13 mouse cellular contexts compared by ENCODE assay signal in the genomic region with DNA sequence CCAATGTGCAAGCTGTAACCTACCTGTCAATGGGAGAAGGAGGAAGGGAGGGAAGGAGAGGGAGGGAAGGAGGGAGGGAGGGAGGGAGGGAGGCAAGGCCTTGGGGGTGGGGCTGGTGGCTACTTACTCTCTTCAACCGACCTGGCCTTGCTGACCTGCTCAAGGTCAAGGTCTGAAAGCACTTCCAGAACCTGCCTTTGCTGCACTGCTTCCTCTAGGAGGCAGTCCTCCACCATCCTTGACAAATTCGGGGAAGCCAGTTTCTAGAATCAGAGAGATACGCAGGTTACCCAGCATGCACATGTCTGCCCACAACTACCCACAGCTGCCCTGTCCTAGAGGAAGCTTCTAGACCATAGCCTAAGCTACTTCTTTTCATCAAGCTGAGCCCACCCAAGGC. TPM values are rescaled to one million over a fixed set of nuclear protein-coding genes. Genes with fewer than 3 reads are reported as not detected.
A peak's percentile ranks its signal among the peaks of the same experiment; 100 is the strongest.
DNase-seq lines count a peak whose midpoint lies in the region; ATAC-seq and TF ChIP-seq lines count a peak whose summit lies in the region.
"Had no signal": no experiment of that assay in that cellular context is flagged by ENCODE, and none has a peak within 500 bp of the region (broad histone marks: within the 10 kb centered on the region; RNA-seq: fewer than 3 reads in every experiment).

No protein-coding gene starts in this region.

- no peak for TF ChIP-seq EP300 in liver, embryonic 14.5 days (IDR thresholded peaks at IDR 0.05; ENCODE audit: low read depth)
- TF ChIP-seq EP300 in MEL (IDR thresholded peaks at IDR 0.05; ENCODE audit: low read depth in 1 of 2, low read length in 2 of 2), result no peak

- TF ChIP-seq RAD21 in MEL (IDR thresholded peaks at IDR 0.05; ENCODE audit: low read depth, low read length), result peak; percentile 20

- peak; percentile 15; the same call in 1 of the 2 replicates for TF ChIP-seq CTCF in liver, embryonic 14.5 days (IDR thresholded peaks at IDR 0.05; ENCODE audit: low read depth)
- TF ChIP-seq CTCF in MEL (IDR thresholded peaks at IDR 0.05 in 2 of 3, conservative IDR thresholded peaks at IDR 0.05 in 1 of 3; ENCODE audit: control insufficient read depth in 1 of 3, insufficient read depth in 1 of 3, low read depth in 2 of 3, low read length in 3 of 3, poor library complexity in 1 of 3, severe bottlenecking in 1 of 3), result peak in 1 of 3 experiments; percentile 16; a peak in 1 of 6 replicates

- peaks cover 13% of the 10 kb centered on the region; the same call in 1 of the 2 replicates for H3K27me3 ChIP-seq in heart, embryonic 10.5 days (ENCODE audit: insufficient read depth, poor library complexity, severe bottlenecking)
- 0 out of 2 replicates have a peak, but pooled peaks cover 6% of the 10 kb centered on the region for H3K27me3 ChIP-seq in heart, embryonic 12.5 days (replicated peaks)
- H3K27me3 ChIP-seq in liver, embryonic 14.5 days (ENCODE audit: control insufficient read depth, insufficient read depth, low read length), result no peaks in the 10 kb centered on the region
- H3K27me3 ChIP-seq in liver, embryonic 12.5 days (replicated peaks), result peaks cover 7% of the 10 kb centered on the region; the same call in 1 of the 2 replicates
- H3K27me3 ChIP-seq in MEL (ENCODE audit: control insufficient read depth in 1 of 2, insufficient read depth in 2 of 2, low read length in 2 of 2), result no peaks in the 10 kb centered on the region
- H3K27me3 ChIP-seq: heart, embryonic 13.5 days; hindbrain, embryonic 15.5 days had no signal

- H3K4me2 ChIP-seq in heart, embryonic 12.5 days, result no peak overlapping the region
- H3K4me2 ChIP-seq in liver, embryonic 14.5 days (ENCODE audit: low read depth), result no peak overlapping the region
- no peak overlapping the region for H3K4me2 ChIP-seq in liver, embryonic 12.5 days
- H3K4me2 ChIP-seq: heart, embryonic 13.5 days; hindbrain, embryonic 15.5 days; limb, embryonic 12.5 days had no signal

- no peak for TF ChIP-seq POLR2A in MEL (IDR thresholded peaks at IDR 0.05; ENCODE audit: control insufficient read depth in 1 of 2, insufficient read depth in 1 of 2, low read depth in 1 of 2, low read length in 2 of 2, poor library complexity in 1 of 2)

- H3K9ac ChIP-seq in heart, embryonic 12.5 days, result no peak overlapping the region
- no peak overlapping the region for H3K9ac ChIP-seq in liver, embryonic 14.5 days (replicated peaks)
- H3K9ac ChIP-seq in liver, embryonic 12.5 days, result no peak overlapping the region
- H3K9ac ChIP-seq in MEL (ENCODE audit: control insufficient read depth, low read depth, low read length, poor library complexity, severe bottlenecking), result no peak overlapping the region
- H3K9ac ChIP-seq: hindbrain, embryonic 15.5 days; limb, embryonic 12.5 days had no signal

- H3K4me1 ChIP-seq in heart, embryonic 10.5 days, result peaks cover 64% of the 10 kb centered on the region
- peaks cover 58% of the 10 kb centered on the region for H3K4me1 ChIP-seq in heart, embryonic 12.5 days (replicated peaks)
- H3K4me1 ChIP-seq in liver, embryonic 14.5 days (replicated peaks; ENCODE audit: control insufficient read depth in 2 of 2, insufficient read depth in 2 of 2, low read length in 1 of 2), result peaks cover 3 to 5% of the 10 kb centered on the region in 2 experiments; a peak in 2 of 4 replicates
- H3K4me1 ChIP-seq in liver, embryonic 12.5 days, result peaks cover 23% of the 10 kb centered on the region
- H3K4me1 ChIP-seq in MEL (ENCODE audit: control insufficient read depth in 1 of 2, insufficient read depth in 2 of 2, low read length in 2 of 2), result no peaks in the 10 kb centered on the region

- H3K79me2 ChIP-seq in MEL (ENCODE audit: control insufficient read depth, insufficient read depth, low read length, poor library complexity), result no peaks in the 10 kb centered on the region

- 44% methylated on average over 3 of the region's 3 CpGs for WGBS in heart, embryonic 10.5 days
- 29% methylated on average over 3 of the region's 3 CpGs for WGBS in heart, embryonic 12.5 days
- 25% methylated on average over 3 of the region's 3 CpGs for WGBS in liver, embryonic 14.5 days (ENCODE audit: insufficient replicate concordance)
- WGBS in liver, embryonic 12.5 days (ENCODE audit: insufficient replicate concordance), result 44% methylated on average over 3 of the region's 3 CpGs

- no peaks in the 10 kb centered on the region for H3K9me3 ChIP-seq in heart, embryonic 10.5 days
- no peaks in the 10 kb centered on the region for H3K9me3 ChIP-seq in heart, embryonic 12.5 days (replicated peaks)
- no peaks in the 10 kb centered on the region for H3K9me3 ChIP-seq in liver, embryonic 14.5 days (ENCODE audit: control insufficient read depth, low read length)
- no peaks in the 10 kb centered on the region for H3K9me3 ChIP-seq in liver, embryonic 12.5 days (replicated peaks)
- H3K9me3 ChIP-seq in MEL (replicated peaks; ENCODE audit: insufficient read depth, low read length), result no peaks in the 10 kb centered on the region
- H3K9me3 ChIP-seq: heart, embryonic 13.5 days; hindbrain, embryonic 15.5 days; limb, embryonic 12.5 days had no signal

- no peak overlapping the region for H3K4me3 ChIP-seq in heart, embryonic 10.5 days
- H3K4me3 ChIP-seq in heart, embryonic 12.5 days, result no peak overlapping the region
- H3K4me3 ChIP-seq in liver, embryonic 14.5 days (ENCODE audit: insufficient read depth in 1 of 2, low read depth in 2 of 2, low read length in 2 of 2), result no peak overlapping the region
- no peak overlapping the region for H3K4me3 ChIP-seq in liver, embryonic 12.5 days
- no peak overlapping the region for H3K4me3 ChIP-seq in MEL (ENCODE audit: control insufficient read depth in 1 of 2, insufficient read depth in 1 of 2, low read depth in 2 of 2, low read length in 2 of 2)
- H3K4me3 ChIP-seq: heart, embryonic 13.5 days; hindbrain, embryonic 15.5 days; limb, embryonic 12.5 days had no signal

- DNase-seq in heart, embryonic 10.5 days (ENCODE audit: low spot score), result no peak
- DNase-seq in liver, embryonic 14.5 days (ENCODE audit: low read depth in 3 of 3, low spot score in 3 of 3), result no peak
- no peak for DNase-seq in MEL (ENCODE audit: low read depth, low spot score)
- peak; percentile 44 to 47 for DNase-seq in kidney, postnatal 36 days
- DNase-seq in spleen, postnatal 10 days (ENCODE audit: low spot score in 2 of 2), result no peak
- DNase-seq: right cerebral cortex, postnatal 14 days; thymus, postnatal 36 days had no signal

- ATAC-seq in heart, embryonic 12.5 days (ENCODE audit: insufficient number of reproducible peaks, low FRiP score), result no peak
- ATAC-seq in liver, embryonic 14.5 days (ENCODE audit: insufficient read depth), result no peak
- ATAC-seq in liver, embryonic 12.5 days, result no peak

- peak overlapping the region; percentile 73; the same call in 1 of the 2 replicates for H3K27ac ChIP-seq in heart, embryonic 10.5 days
- no peak overlapping the region for H3K27ac ChIP-seq in heart, embryonic 12.5 days (ENCODE audit: poor library complexity, severe bottlenecking)
- H3K27ac ChIP-seq in liver, embryonic 14.5 days, result no peak overlapping the region
- H3K27ac ChIP-seq in liver, embryonic 12.5 days, result no peak overlapping the region
- H3K27ac ChIP-seq in MEL (ENCODE audit: control insufficient read depth, low read depth, low read length), result no peak overlapping the region
- H3K27ac ChIP-seq: hindbrain, embryonic 15.5 days; limb, embryonic 12.5 days; macrophage had no signal

- H3K36me3 ChIP-seq in heart, embryonic 10.5 days, result peaks cover 4% of the 10 kb centered on the region
- H3K36me3 ChIP-seq in heart, embryonic 12.5 days, result 0 out of 2 replicates have a peak, but pooled peaks cover 2% of the 10 kb centered on the region
- no peaks in the 10 kb centered on the region for H3K36me3 ChIP-seq in liver, embryonic 14.5 days (replicated peaks; ENCODE audit: control insufficient read depth, insufficient read depth, low read depth)
- peaks cover 3% of the 10 kb centered on the region; the same call in 1 of the 2 replicates for H3K36me3 ChIP-seq in liver, embryonic 12.5 days
- no peaks in the 10 kb centered on the region for H3K36me3 ChIP-seq in MEL (ENCODE audit: control insufficient read depth in 1 of 2, insufficient read depth in 2 of 2, low read length in 2 of 2)
- H3K36me3 ChIP-seq: hindbrain, embryonic 15.5 days had no signal

TF ChIP-seq in MEL, 35 proteins besides CTCF, POLR2A, EP300 and RAD21 (continues in another document):
- TF ChIP-seq HCFC1 (IDR thresholded peaks at IDR 0.05; ENCODE audit: low read depth, low read length) (no peak), ETS1 (IDR thresholded peaks at IDR 0.05; ENCODE audit: low read depth, low read length) (no peak), MEF2A (IDR thresholded peaks at IDR 0.05; ENCODE audit: extremely low read depth, insufficient replicate concordance, low read depth, low read length, poor library complexity, severe bottlenecking) (no peak), JUND (IDR thresholded peaks at IDR 0.05; ENCODE audit: low read depth, low read length) (no peak), MAZ (IDR thresholded peaks at IDR 0.05; ENCODE audit: low read depth, low read length) (no peak), ELF1 (IDR thresholded peaks at IDR 0.05; ENCODE audit: low read depth, low read length) (no peak), POLR2AphosphoS5 (IDR thresholded peaks at IDR 0.05; ENCODE audit: borderline replicate concordance, low read depth, low read length) (no peak), ZMIZ1 (IDR thresholded peaks at IDR 0.05; ENCODE audit: low read depth, low read length) (no peak), MYC (IDR thresholded peaks at IDR 0.05; ENCODE audit: low read depth, low read length) (no peak)

RNA-seq across cellular contexts. Expression of a gene that starts 25.5 kb away (rescaled TPM):
- polyA plus RNA-seq in heart, embryonic 10.5 days (2016; fragmentation: Nextera tagmentation; extraction: Ambion mirVana), result 1.3 and 2.5 TPM in 2 replicates
- 1.3 and 1.5 TPM in 2 replicates for polyA plus RNA-seq in heart, embryonic 12.5 days (2016; fragmentation: Nextera tagmentation; extraction: Ambion mirVana)
- 2.3 and 2.6 TPM in 2 replicates for polyA plus RNA-seq in liver, embryonic 14.5 days (2012; rRNA removed)
- polyA plus RNA-seq in liver, embryonic 14.5 days (2014; fragmentation: Nextera tagmentation; extraction: Ambion mirVana), result 0.88 and 1.1 TPM in 2 replicates
- polyA plus RNA-seq in liver, embryonic 12.5 days (2016; fragmentation: Nextera tagmentation; extraction: Ambion mirVana), result 2.4 and 2.9 TPM in 2 replicates
- total RNA-seq in MEL (2012; rRNA removed), result not detected in 2 replicates
- not detected for polyA plus RNA-seq in MEL (2012; ENCODE audit: insufficient read depth in 1 of 2, insufficient read length in 2 of 2, low read depth in 1 of 2, low replicate concordance in 2 of 2, missing spikeins in 1 of 2)
- polyA plus RNA-seq: macrophage had no signal

RNA-seq across cellular contexts. Expression of a gene that starts 53.1 kb away (rescaled TPM):
- 45.3 and 58.3 TPM in 2 replicates for polyA plus RNA-seq in heart, embryonic 10.5 days (2016; fragmentation: Nextera tagmentation; extraction: Ambion mirVana)
- polyA plus RNA-seq in heart, embryonic 12.5 days (2016; fragmentation: Nextera tagmentation; extraction: Ambion mirVana), result 59.5 and 63.3 TPM in 2 replicates
- 8.6 and 10.0 TPM in 2 replicates for polyA plus RNA-seq in liver, embryonic 14.5 days (2012; rRNA removed)
- polyA plus RNA-seq in liver, embryonic 14.5 days (2014; fragmentation: Nextera tagmentation; extraction: Ambion mirVana), result 24.3 and 26.3 TPM in 2 replicates
- polyA plus RNA-seq in liver, embryonic 12.5 days (2016; fragmentation: Nextera tagmentation; extraction: Ambion mirVana), result 38.4 and 39.2 TPM in 2 replicates
- 55.3 and 55.9 TPM in 2 replicates for total RNA-seq in MEL (2012; rRNA removed)
- polyA plus RNA-seq in MEL (2012; ENCODE audit: insufficient read depth in 1 of 2, insufficient read length in 2 of 2, low read depth in 1 of 2, low replicate concordance in 2 of 2, missing spikeins in 1 of 2), result 10 to 100 TPM in 1 of 2 experiments, not detected in 1; 62.9 TPM

Comparison
In these comparisons a context has a peak if more than half of its experiments do, and no peak if none do; other contexts are left out.
1. DNase-seq: peak in kidney, postnatal 36 days (2 of 2); none in heart, embryonic 10.5 days (single experiment), liver, embryonic 14.5 days (0 of 3), MEL (single experiment) and spleen, postnatal 10 days (0 of 2).